Mouse (Mus musculus) fat pad, adult 2 months (tissue): ENCODE data around the gene Evi5.

Source experiments
- DNase-seq: peaks from one replicate; pipeline ENCODE4 v3.0.0-alpha.2; 2011; ENCODE audit warnings: low read depth, low spot score; ENCODE audit errors: extremely low read depth

Evi5 gene

DNA sequence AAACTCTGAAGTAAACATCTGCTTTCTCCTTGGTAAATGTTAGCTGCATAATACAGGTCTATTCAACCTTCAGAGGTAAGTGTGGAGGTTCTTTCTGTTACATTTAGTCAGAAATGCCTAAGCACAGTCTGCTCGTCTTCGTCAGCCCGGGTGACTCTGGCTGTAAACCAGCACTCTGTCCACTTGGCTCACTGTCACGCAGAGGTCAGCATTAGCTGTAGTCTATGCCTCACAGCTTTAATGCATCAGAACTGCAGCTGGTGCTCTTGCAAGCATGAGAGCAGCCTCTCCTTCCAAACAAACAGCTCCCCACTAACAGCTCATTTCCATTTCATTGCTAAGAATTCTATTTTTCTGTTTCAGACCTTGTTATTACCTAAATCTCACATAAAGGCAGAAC lies 67.4 kb downstream of the Evi5 start:
- no peak for DNase-seq

DNA sequence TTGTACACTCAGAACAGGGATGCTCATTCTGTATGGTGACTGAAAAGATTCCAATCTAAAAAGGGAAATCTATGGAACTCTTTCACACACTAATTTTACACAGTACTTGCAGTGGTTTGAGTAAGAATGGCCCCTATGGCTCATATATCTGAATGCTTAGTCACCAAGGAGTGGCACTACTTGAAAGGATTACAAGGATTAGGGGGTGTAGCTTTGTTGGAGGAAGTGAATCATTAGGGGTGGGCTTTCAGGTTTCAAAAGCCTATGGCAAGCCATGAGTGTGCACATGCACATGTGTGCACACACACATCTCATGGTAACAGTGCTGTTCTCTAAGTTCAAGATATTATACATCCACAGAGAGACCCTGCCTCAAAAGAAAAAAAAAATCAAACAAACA lies 72.3 kb downstream of the Evi5 start:
- no peak for DNase-seq

DNA sequence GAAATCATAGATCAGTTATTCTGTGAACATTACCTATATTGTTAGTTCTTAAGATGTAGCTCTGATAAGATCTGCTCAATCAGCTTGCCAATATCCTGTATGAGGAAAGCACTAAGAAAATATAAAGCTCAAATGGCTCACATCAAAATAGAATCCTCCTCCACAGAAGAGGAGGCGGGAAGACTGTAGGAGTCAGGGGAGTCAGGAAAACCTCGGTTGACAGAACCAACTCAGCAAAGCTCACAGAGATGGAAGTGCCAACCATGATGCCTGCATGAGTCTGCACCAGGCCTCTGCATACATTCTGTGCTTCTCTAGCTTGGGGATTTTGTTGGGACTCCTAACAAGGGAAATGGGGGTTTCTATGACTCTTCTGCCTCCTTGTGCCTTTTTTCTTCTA lies 73.7 kb downstream of the Evi5 start:
- DNase-seq, result peak; percentile 10

DNA sequence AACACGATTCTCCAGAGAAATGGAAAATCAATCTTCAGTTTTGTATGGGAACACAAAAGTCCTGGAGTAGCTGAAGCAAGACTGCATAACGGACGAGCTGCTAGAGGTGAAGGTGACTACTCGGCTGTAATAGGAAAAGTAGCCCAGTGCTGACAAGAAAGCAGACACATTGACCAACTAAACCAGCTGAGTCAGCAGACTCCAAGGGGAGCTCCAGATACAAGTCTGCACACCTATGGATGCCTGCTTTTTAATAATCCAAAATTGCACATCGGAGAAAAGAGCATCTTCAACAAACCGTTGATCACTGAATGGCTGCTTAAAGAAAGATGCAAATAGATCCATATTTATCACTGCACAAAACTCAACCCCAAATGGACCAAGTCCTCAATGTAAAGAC lies 76.6 kb downstream of the Evi5 start:
- DNase-seq, result no peak

DNA sequence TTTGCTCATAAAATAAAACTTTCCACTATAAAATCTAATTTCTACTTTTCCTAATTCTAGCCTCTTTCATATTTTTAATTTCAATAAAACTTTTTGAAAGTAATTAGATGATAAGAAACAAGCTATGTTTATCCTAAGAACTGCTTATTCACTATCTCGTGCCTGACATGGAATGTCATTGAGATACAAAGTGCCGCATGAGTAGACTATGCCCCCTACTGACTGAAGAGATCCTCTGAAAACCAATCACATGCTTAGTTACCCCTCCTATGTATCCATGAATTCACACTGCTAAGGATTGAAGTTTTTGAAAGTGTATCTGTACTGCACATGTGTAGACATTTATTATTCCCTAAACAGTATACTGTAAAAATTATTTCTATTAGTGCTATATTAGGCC lies 81.0 kb downstream of the Evi5 start:
- no peak for DNase-seq

DNA sequence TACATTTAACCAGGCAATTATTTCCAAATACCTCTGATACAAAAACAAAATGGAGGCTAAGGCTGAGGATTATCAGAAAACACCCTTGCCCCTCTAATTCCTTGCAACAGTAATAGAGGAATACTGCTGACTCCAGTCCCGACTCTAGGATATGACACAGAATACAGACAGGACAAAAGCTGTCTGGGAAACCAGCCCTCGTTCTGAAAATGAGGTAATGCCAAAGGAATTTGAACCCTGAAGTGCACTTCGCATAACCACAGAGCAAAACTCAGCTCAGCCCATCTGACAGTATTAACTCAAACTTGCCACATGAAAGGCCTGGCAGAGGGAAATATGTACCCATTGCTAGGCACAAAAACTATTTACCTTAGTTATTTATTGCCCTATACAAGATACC lies 81.6 kb downstream of the Evi5 start:
- DNase-seq, result no peak

DNA sequence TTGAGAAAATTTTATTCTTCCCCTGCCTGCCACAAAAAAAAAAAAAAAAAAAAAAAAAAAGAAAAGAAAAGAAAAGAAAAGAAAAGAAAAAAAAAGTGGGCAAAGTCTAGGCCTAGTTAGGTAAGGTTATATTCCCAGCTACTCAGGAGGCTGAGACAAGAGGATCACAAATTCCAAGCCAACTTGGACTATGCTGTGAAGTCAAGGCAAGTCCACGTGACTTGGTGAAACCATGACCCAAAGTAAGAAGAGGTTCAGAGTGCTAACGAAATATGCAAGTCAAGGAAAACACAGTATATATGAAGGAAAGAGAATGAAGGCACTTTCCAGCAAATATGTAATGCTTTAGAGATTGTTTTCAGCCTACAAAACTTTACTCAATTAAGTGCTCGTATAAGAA lies 82.4 kb downstream of the Evi5 start:
- DNase-seq, result no peak

DNA sequence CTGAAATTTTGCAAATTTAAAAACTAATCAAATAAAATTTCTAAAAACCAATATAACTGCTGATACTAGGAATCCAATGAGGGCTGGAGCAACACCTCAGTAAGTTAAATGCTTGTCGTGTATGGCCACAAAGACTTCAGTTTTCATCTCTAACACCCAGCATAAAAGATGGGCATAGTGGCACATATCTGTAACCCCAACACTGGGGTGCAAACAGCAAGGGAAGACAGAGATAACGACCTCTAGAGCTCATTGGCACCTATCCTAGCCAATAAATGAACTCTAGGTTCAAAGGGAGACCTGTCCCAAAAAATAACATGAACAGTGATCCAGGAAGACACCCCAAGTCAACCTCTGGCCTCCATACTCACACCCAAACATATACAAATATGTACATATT lies 82.9 kb downstream of the Evi5 start:
- no peak for DNase-seq

DNA sequence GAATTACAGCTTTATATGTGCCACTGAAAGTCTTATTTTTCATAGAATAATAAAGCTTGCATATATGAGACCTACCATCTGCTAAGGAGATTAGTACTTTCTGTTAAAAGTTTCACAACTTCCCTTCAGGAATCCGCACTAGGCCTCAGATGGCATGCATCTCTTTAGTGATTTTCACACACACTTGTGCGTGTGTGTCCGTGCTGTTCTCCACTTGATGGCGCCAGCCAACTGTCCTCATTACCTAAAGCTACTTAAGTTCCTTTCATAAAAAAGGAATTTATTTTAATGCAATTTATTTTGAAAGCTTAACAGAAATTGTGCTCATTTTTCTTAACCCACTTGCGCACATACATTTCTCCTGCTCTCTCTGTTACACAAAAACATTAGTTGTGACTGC lies 85.4 kb downstream of the Evi5 start:
- no peak for DNase-seq

DNA sequence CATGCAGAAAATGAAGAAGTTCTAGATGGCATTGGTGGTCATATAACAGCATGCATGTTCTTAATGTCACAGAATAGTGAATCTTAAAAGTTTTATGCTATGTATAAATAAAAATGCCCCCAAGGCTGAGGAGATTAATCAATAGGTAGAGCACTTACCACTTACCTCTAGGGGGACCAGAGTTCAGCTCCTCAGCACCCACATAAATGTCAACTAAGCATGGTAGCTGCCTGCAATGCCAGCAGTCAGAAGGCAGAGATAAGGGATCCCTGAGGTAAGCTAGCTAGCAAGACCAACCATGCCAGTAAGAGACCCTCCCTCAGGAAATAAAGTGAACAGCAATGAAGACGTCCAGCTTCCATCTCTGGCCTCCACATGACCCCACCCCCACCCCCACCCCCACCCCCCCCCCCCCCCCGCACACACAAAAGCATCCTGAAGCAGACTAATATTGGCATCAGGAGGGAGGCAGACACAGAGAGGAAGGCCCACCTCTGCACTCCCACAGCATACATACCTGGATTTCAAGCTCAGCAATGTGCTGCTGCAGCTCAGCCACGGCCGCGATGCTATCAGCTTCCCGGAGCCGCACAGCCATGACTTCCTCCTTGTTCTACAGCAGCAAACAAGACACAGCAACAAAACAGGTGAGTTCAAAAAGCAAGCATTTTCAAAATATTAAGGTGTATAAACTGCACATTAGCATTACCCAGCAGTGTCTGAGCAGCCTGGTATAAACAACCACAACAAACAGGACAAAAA lies 87.0 kb downstream of the Evi5 start:
- DNase-seq, result no peak

DNA sequence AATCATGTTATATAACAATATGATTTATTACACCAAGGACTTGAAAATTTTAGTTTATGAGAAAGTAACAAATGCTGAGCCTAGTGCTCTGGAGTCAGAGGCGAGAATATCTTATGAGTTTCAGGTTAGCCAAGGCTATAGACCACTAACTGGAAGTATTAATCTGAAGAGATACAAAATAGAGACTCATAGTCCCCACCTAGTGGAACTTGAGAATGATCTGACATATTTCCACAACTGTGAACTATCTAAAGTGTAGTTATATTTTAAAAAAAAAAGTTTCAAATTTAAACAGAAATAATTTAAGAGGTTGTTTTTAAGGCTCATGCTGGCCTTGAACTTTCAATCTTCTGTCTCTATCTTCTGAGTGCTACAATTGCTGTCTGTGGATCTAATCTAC lies 92.5 kb downstream of the Evi5 start:
- DNase-seq, result no peak

DNA sequence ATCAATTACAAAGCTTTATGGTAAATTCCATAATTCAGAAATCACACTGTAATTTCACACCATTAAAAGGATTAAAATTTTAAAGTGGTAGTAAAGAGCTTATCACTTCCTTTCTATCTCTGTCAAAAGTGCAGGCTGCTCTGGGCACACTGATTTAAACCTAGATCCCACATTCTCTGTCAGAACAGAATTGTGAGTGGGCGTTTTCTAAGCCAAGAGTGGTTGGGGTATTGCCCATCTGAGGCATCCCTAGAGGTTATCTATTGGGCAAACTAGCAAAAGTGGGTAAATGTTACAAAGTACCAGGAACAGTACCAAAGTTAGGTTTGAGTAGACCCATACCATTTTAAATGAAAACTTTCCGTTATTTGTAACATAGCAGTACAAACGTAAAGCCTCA lies 96.1 kb downstream of the Evi5 start:
- no peak for DNase-seq

DNA sequence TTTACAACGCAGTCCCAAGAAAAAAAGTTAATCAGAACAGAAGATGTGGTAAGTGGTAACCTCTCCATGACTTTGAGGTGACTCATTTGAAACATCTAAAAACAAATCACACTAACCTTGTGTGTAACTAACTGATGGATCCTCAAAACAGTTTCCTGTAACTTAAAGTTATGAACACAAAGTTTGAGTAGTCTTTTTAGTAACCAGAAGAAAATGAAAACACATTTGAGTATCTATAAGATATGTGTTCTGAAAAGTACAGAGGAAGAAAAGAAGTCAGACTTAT lies 97.4 kb downstream of the Evi5 start:
- no peak for DNase-seq

DNA sequence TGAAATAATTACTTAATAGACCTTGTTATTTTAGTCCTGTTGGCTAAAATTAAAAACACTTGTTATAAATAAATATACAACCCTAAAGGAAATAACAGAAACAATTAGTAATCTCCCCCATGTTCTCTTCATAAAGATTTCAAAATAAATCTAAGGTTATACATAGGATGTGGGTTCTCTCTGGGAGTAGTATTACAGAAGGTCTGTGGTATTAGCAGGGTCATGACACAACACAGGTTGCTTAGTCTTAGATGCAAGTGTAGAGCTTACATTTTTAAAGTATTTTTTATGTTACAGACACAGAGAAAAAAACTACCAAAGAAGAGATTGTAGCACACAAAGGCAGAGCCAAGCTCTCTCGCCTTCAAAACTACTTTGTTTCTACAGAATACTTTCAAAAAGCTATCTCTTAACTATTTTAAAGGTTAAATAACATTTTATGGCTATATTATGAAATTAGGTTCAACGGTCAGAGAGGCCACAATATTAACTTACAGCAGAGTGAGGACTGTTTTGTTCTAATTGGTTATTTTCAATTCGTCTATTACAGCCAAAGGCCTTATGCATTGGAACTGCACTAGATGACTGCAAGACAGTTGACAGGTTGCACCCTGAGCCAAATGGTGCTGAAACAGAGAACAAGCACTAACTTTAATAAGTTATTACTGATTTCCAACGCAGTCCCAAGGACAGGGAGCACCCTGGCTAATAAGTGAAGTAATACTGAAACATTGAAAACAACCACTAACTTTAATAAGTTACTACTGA lies 97.9 kb downstream of the Evi5 start:
- DNase-seq, result no peak

DNA sequence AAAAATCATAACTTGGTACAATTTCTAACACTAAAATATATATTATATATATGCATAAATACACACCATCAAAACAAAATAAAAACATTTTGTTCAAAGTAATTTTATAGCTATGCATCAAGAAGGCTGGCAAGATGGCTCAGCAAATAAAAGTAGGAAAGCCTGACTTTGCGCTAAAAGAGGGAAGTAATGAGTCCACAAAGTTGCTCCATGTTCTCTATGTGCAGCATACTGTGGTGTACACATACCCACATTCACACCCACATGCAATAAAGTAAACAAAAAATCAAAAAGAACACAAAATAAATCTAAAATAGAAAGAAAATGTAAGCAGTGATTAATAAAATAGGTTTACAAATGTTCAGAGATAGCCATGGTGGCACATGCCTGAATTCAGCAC lies 99.0 kb downstream of the Evi5 start:
- no peak for DNase-seq

DNA sequence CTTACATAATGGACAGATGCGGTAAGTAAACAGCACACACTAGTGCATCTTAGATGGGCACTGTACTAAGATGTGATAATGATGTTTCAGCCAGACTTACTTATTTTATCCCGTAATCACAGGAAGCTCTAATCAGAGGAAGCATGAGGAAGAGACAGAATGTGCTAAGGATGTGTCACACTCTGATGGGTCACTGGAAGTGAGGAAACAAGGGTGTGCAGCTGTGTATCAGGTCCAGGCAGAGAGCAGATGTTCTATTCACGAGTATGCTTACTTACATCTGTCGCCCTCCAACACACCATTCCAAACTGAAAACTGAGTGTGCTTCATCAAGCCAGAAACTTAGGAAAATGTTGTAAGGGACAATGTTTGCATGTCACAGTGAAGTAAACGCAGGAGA lies 102.9 kb downstream of the Evi5 start:
- DNase-seq, result no peak

DNA sequence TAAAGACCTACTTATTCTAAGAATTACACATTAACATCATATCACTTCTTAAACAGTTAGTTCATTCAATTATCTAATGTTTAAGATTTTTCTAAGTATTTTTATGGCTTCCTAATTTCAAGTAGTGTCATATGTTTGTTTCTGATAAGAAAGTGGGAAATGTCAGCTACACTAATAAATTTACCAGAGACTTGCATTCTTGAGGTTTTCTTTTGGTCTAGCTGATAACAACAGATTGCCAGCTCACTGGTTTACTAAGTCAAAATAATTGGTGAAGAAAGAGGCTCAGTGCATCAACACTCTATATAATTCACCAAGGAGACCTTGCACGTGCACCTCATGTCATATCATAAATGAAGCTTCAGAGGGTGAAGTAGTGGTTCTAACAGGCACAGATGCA lies 106.7 kb downstream of the Evi5 start:
- no peak for DNase-seq

DNA sequence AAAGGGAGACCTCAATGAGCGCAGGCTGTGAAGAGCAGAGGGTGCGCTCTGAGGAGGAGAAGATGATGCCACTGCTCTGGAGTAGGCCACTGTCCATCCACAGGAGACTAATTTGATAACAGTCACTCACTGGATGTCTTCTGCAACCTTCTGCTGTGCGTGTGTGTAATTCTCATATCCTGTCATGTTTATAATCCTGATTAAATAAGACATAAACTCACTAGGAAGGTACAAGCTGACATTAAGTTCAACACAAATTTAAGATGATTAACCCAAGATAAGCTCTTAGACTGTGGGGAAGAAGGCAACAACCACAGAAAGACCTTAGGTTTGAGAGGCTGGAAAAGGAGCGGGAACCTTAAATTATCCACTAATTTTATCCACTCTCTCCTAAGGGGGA lies 109.0 kb downstream of the Evi5 start:
- DNase-seq, result no peak

DNA sequence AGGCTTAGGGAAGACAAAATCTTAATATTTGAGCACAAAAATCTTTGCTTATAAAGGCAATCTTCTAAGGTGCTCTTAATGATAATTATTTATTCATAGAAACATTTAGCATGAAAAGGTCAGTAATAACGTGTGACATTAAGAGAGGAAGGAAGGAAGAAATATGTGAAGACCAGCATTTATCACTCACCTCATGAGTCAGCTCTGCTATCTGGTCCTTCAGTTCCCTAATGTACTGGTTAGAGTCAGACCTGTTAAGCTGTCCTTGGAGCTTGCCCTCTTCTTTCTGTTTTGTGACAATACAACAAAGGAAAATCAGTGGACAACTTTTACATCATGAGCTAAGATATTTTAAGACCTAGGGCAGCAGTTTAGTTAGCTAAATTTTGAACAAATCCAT lies 110.4 kb downstream of the Evi5 start:
- DNase-seq, result no peak

DNA sequence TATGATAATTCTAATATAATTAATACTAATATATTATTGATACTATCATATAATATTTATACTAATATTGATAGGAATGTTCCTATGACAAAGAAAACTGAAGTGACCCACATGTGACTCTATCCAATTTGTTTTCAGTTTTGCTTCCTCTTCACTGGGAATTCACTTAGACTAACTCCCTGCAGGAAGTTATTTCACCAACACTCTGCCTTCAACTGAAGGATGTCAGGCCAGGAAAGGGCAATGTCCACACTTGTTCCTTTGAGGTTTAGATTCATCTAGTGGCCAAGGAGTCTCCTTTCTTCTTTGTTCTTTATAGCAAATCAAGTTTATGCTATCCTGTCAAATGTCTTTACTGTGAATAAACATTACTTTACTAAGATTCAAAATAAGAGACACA lies 111.2 kb downstream of the Evi5 start:
- no peak for DNase-seq

DNA sequence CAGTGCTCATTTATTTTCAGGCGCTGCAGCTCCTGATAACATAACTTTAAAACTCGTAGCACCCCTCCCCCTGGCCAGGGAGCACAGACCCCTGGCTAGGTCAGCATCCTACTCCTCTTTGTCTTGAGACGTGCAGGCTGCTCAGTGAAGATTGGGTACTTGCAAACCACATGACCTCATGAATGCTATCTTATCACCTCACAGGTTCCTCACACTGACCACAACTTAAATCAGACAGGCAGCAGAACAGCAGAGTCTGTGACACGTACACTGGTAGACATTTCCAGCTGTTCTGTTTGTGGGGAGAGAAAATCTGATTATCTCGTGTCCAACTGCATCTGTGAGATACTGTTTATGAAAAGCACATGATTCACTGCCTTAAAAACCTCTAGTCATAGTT lies 115.8 kb downstream of the Evi5 start:
- DNase-seq, result no peak

DNA sequence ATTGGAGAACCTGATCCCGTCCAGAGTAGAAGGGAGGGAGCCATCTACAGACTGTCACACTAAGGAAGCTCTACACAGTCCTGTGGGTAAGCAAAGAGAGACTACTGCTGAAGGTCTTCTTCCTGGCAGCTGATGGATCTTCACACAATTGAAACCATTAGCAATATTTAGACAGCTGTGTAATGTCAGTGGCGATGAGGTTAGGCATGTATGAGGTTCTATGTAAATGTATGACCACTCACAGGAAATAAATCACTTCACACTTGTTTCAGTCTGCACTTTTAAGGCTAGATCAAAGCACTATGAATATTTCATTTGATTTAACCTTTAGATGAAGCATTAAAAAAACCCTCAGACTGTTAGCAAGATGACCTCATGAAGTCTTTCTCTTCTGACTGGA lies 118.8 kb downstream of the Evi5 start:
- no peak for DNase-seq

DNA sequence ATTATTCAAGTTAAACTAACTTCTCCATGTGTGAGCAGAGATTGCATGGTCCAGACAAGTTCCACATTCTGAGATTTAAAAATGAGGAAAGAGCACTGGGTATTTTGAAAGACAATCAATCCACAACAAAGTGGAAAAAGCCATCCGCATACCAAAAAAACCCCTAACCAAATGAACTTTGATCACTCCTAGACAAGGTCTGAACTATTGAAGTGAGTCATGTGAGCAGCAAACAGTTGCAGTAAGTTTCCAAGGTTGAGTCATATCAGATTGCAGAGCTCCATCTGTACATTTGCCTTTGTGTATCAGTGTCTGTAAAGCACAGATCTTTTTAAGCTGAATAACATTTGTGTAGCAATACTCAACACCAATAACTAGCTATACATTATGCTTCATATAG lies 120.2 kb downstream of the Evi5 start:
- DNase-seq, result no peak
